Mouse (Mus musculus): Measurements from ENCODE around the gene Zfp410.

- TF ChIP-seq USF1 (IDR thresholded peaks at IDR 0.05; ENCODE audit: low read depth) (no peak), CTCF (IDR thresholded peaks at IDR 0.05; ENCODE audit: control insufficient read depth, insufficient read depth, insufficient read length) (no peak)
Measured at GRCm38 (mm10) chr12:84364291-84364690, 47.6 kb downstream of the Zfp410 start.

Measured in C2C12 (cell line).